Mouse (Mus musculus) neural tube, embryonic 13.5 days (tissue): ENCODE measurements around the gene Camta1. TPM values are rescaled to one million over a fixed set of nuclear protein-coding genes. Genes with fewer than 3 reads are reported as not detected.

ENCODE experiments used
- ATAC-seq: fragments of 200-750 bp; cut with Nextera tagmentation; 2 replicates; pipeline ENCODE4 v1.8.0; 2017; ENCODE audit warnings: low read depth, mild to moderate bottlenecking, moderate TSS enrichment, moderate library complexity
- H3K27ac ChIP-seq: fragments of 300-500 bp; sonication (generic); replicated peaks from 2 replicates; pipeline ENCODE4 v1.5.1; 2015; ENCODE audit warnings: moderate library complexity, mild to moderate bottlenecking, inconsistent platforms
- H3K27me3 ChIP-seq: fragments of 300-500 bp; sonication (generic); 2 replicates; pipeline ENCODE4 v1.6.1; 2015; ENCODE audit warnings: mild to moderate bottlenecking, inconsistent platforms
- H3K36me3 ChIP-seq: fragments of 300-500 bp; sonication (generic); 2 replicates; pipeline ENCODE4 v1.6.1; 2015; ENCODE audit warnings: mild to moderate bottlenecking, inconsistent platforms
- H3K4me1 ChIP-seq: fragments of 300-500 bp; sonication (generic); replicated peaks from 2 replicates; pipeline ENCODE4 v1.6.1; 2015; ENCODE audit warnings: inconsistent platforms
- H3K4me2 ChIP-seq: fragments of 300-500 bp; sonication (generic); 2 replicates; pipeline ENCODE4 v1.6.1; 2015; ENCODE audit warnings: inconsistent platforms, mild to moderate bottlenecking, moderate library complexity
- H3K4me3 ChIP-seq: fragments of 300-500 bp; sonication (generic); 2 replicates; pipeline ENCODE4 v1.5.1; 2015; ENCODE audit warnings: mild to moderate bottlenecking, inconsistent platforms
- H3K9ac ChIP-seq: fragments of 300-500 bp; sonication (generic); 2 replicates; pipeline ENCODE4 v1.6.1; 2015; ENCODE audit warnings: moderate library complexity, mild to moderate bottlenecking, inconsistent platforms
- H3K9me3 ChIP-seq: fragments of 300-500 bp; sonication (generic); 2 replicates; pipeline ENCODE4 v1.6.1; 2016; ENCODE audit warnings: inconsistent platforms
- WGBS: fragments of 180-500 bp; shearing (Covaris S2); methylation state at CpG from one replicate; pipeline ENCODE4 v1.1.7; 2015; 5-methylcytosine and 5-hydroxymethylcytosine counted together
- polyA plus RNA-seq: library from polyadenylated mRNA; unstranded; fragments of >200 nt; fragmentation: Nextera tagmentation; extraction: Ambion mirVana; gene quantifications from 2 replicates; pipeline ENCODE4 v1.2.1, GENCODE M21; 2015

Camta1 gene
- polyA plus RNA-seq, 1 experiment from 2014 or later, result 165 TPM

DNA sequence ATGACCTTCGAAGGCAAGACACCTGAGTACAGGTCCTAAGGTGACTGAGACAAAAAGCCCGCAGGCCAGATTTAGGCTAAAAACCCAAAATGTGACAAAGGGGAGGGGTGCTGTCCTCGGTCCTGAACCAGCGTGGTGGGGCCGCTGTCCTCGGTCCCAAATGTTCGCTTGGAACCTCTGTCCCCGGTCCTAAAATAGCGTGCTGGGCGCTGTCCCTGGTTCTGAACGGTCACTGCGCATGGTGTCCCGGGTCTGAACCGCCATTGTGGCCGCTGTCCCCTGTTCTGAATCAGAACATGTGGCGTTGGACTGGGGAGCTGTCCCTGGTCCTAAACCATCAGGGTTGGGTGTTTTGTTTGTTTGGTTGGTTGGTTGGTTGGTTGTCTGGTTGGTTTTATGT, 257.2 kb downstream of the Camta1 start:
- ATAC-seq, result peak; percentile 44; the same call in 1 of the 2 replicates
- Histone ChIP-seq H3K4me2 (no peak overlapping the region), H3K27me3 (no peaks in the 10 kb centered on the region), H3K36me3 (no peaks in the 10 kb centered on the region), H3K27ac (peak overlapping the region; percentile 59), H3K9ac (no peak overlapping the region), H3K4me3 (no peak overlapping the region), H3K9me3 (no peaks in the 10 kb centered on the region), H3K4me1 (peaks cover 37% of the 10 kb centered on the region)
- 5% methylated on average over 16 of the region's 16 CpGs for WGBS

DNA sequence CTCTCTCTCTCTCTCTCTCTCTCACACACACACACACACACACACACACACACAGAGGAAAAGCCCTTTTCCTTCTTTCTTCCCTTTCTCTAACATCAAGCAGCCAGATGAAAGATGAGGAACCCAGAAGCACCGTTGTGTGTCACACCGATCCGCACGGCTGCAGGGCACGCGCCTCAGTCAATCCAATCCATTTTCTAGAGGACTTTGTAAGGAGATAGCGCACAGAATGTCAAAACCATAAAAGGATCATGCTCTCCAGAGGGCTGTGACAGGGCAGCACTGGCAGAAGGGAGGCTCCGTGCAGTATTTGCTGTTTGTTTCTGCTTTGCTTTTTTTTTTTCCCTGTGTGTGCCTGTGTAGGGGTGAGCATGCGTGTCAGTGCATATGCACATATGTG, 258.1 kb downstream of the Camta1 start:
- WGBS, result 50% methylated on average over 9 of the region's 9 CpGs
- Histone ChIP-seq H3K4me3 (no peak overlapping the region), H3K9ac (peak overlapping the region; percentile 38; the same call in 1 of the 2 replicates), H3K27me3 (no peaks in the 10 kb centered on the region), H3K36me3 (no peaks in the 10 kb centered on the region), H3K27ac (peak overlapping the region; percentile 59), H3K4me1 (peaks cover 30% of the 10 kb centered on the region), H3K9me3 (no peaks in the 10 kb centered on the region), H3K4me2 (no peak overlapping the region)
- ATAC-seq, result 0 out of 2 replicates have a peak, but pooled peaks have one; percentile 20

DNA sequence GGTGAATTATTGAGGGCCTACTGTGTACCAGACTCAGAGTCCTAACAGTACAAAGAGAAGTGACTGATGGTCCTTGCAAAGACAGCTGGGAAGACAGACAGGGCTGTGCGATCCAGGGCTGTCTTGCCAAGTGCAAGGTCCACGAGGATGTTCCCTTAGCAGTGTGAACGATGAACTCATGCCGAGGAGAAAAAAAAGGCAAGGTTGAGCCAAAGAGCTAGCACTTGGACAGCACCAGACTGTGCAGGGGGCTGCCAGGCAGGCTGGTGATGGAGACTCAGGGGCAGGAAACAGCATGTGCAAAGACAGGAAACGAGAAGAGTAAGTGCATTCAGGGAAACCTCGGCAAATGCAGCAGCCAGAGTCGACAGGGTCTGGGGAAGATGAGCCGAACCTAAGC, 266.6 kb downstream of the Camta1 start:
- 0 out of 2 replicates have a peak overlapping the region, but pooled peaks have one; percentile 31 for H3K9ac ChIP-seq

DNA sequence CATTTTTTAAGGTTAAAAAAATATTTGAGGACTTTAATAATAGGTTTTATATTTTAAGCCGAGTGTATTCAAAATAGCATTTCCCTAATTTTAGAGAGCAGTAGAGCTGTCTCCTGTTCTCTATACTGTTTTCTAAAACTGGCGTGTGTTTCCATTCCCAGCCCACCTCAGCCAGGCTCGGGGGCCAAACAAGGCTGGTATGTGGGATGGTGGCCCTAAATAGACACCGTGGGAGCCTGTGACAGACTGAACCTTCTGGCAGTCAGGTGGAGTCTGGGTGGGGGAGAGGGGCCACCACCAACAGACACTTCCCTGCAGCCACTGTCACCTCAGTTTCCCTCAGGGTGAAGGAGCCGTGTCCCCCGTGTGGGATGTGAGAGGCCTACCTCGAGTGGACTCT, 268.6 kb downstream of the Camta1 start:
- Histone ChIP-seq H3K27me3 (no peaks in the 10 kb centered on the region), H3K4me3 (no peak overlapping the region), H3K9ac (no peak overlapping the region), H3K9me3 (no peaks in the 10 kb centered on the region), H3K27ac (no peak overlapping the region), H3K4me2 (no peak overlapping the region), H3K36me3 (no peaks in the 10 kb centered on the region), H3K4me1 (peaks cover 19% of the 10 kb centered on the region)
- no peak for ATAC-seq
- 77% methylated on average over 7 of the region's 7 CpGs for WGBS

More for the DNA sequence above, 266.6 kb downstream of the Camta1 start:
- no peaks in the 10 kb centered on the region for H3K27me3 ChIP-seq
- ATAC-seq, result no peak
- peaks cover 19% of the 10 kb centered on the region for H3K4me1 ChIP-seq
- H3K4me3 ChIP-seq, result no peak overlapping the region
- no peaks in the 10 kb centered on the region for H3K9me3 ChIP-seq
- WGBS, result 47% methylated on average over 8 of the region's 8 CpGs
- peak overlapping the region; percentile 42; the same call in 1 of the 2 replicates for H3K27ac ChIP-seq
- no peaks in the 10 kb centered on the region for H3K36me3 ChIP-seq
- H3K4me2 ChIP-seq, result no peak overlapping the region

DNA sequence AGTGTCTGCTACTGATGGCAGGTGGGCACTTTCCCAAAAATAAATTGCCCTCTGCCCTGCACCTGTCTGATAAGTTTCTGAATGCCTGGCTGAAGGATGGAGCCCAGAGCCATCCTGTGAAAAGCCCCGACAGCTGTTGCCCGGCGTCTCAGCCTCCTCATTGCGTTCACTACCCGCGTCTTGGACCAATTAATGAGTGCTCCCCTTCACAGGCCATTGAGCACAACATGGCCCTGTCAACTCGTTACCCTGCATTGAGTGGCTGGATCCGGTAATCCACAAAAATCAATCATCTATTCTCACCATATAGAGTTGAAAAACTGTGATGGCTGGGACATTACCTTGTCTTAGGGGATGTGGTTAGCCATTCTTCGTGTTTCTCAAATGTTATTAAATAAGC, 275.6 kb downstream of the Camta1 start:
- H3K9ac ChIP-seq, result no peak overlapping the region
- no peaks in the 10 kb centered on the region for H3K9me3 ChIP-seq
- ATAC-seq, result no peak
- H3K4me2 ChIP-seq, result no peak overlapping the region
- H3K4me3 ChIP-seq, result no peak overlapping the region
- WGBS, result 28% methylated on average over 9 of the region's 9 CpGs
- peaks cover 23% of the 10 kb centered on the region for H3K4me1 ChIP-seq
- H3K36me3 ChIP-seq, result no peaks in the 10 kb centered on the region
- H3K27ac ChIP-seq, result 0 out of 2 replicates have a peak overlapping the region, but pooled peaks have one; percentile 13
- H3K27me3 ChIP-seq, result no peaks in the 10 kb centered on the region

DNA sequence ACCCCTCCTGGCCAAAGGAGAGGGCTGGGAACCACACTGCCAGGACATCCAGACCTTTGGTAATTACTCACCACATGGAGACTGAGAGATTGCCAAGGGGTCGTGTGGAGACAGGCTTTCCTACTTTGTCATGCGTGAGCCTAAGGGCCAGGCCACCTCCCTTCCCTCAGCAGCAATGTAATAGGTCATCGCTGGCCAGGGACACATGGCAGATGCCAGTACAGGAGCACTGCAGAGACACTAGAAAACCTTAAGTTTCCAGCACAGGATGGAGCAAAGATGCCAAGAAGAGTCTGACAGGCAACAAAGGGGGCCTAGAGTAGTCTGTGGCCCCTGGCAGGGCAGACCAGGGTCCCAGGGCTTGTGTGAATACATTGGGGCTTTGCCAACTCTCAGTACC, 283.7 kb downstream of the Camta1 start:
- H3K9ac ChIP-seq, result no peak overlapping the region
- ATAC-seq, result no peak
- 70% methylated on average over 3 of the region's 3 CpGs for WGBS

DNA sequence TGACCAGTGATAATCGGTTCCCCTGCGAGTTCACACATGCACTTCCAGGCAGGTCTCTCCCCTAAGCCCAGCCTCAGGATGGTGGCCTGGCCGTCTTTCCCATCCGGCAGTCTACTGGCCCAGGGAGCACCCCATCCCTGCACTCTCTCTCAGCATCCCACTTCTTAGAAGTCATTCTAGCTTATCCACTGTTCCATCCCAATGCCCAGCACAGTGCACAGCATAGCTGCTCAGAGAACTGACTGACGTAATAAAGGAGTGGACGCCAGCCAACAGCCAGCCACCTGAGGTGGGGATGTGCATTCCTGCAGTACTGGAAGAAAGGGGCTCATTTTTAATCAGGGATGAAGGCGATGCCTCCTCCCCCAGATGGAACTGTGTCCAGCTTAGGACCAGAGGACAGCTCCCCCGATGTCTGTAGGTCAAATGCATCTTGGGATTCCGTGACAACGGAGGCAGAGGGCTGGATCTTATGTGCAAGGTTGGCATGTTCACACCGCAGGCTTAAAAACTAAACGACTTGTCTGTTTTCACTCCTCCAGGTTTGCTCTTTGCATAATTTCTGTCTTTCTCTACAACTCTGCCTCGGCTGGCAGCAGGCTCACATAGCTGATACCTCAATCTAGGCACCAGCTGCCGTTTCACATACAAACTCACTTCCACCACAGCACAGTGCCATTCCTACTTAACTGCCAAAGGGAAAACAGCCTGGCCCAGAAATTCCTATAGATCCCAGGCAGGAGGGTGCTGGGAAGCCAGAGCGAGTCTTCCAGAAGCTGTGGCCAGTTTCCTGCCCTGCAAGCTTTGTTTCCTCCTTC, 285.2 kb downstream of the Camta1 start:
- no peaks in the 10 kb centered on the region for H3K36me3 ChIP-seq
- ATAC-seq, result no peak
- no peaks in the 10 kb centered on the region for H3K9me3 ChIP-seq

More for the DNA sequence above, 283.7 kb downstream of the Camta1 start:
- Histone ChIP-seq H3K9me3 (no peaks in the 10 kb centered on the region), H3K4me1 (peaks cover 14% of the 10 kb centered on the region), H3K27ac (no peak overlapping the region), H3K36me3 (no peaks in the 10 kb centered on the region), H3K4me2 (no peak overlapping the region), H3K27me3 (no peaks in the 10 kb centered on the region), H3K4me3 (no peak overlapping the region)

DNA sequence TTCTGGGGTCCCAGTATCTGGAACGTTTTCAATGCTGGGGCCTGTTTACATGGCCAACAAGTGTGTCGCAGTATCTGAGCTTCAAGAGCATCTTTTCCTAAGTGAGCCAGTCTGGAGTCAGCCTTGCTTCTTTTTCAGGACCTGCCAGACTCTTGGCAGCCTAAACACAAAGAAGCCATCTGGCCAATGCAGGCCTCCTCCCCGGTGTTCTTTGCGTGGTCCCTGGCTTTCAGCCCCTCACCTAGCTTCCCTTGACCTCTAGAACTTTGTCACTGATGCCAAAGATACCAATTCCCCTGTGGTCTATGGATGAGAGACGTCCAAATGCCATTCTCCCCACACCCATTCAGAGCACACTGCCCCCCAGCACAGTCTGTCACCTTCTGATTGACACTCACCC, 289.0 kb downstream of the Camta1 start:
- H3K27ac ChIP-seq, result no peak overlapping the region
- no peak overlapping the region for H3K4me2 ChIP-seq
- no peak overlapping the region for H3K9ac ChIP-seq
- no peak overlapping the region for H3K4me3 ChIP-seq
- H3K9me3 ChIP-seq, result no peaks in the 10 kb centered on the region
- no peaks in the 10 kb centered on the region for H3K27me3 ChIP-seq
- H3K36me3 ChIP-seq, result no peaks in the 10 kb centered on the region
- 68% methylated on average over 5 of the region's 5 CpGs for WGBS
- H3K4me1 ChIP-seq, result peaks cover 31% of the 10 kb centered on the region
- ATAC-seq, result no peak

More for the DNA sequence above, 285.2 kb downstream of the Camta1 start:
- Histone ChIP-seq H3K27me3 (no peaks in the 10 kb centered on the region), H3K4me3 (no peak overlapping the region), H3K9ac (no peak overlapping the region), H3K27ac (peak overlapping the region; percentile 47), H3K4me2 (no peak overlapping the region), H3K4me1 (peaks cover 14% of the 10 kb centered on the region)
- WGBS, result 76% methylated on average over 15 of the region's 15 CpGs

DNA sequence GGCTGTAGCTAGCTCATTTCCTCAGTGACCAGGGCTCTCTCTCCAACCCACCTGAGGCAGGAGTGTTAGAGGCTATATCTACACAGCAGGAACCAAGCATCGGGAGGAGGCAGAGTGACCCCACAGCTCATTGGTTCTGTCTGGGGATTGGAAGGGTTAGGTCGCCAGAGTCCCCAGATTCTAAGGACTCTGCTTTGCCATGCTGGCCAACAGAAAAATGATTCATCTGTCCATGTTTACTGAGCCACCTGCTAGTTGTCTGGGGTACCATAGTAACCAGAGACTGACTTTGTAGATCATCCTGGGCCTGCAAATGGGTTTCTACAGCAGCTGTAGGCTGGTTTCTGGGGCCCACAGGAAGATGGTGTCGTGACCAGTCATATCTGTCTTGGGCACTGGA, 292.1 kb downstream of the Camta1 start:
- ATAC-seq, result no peak

DNA sequence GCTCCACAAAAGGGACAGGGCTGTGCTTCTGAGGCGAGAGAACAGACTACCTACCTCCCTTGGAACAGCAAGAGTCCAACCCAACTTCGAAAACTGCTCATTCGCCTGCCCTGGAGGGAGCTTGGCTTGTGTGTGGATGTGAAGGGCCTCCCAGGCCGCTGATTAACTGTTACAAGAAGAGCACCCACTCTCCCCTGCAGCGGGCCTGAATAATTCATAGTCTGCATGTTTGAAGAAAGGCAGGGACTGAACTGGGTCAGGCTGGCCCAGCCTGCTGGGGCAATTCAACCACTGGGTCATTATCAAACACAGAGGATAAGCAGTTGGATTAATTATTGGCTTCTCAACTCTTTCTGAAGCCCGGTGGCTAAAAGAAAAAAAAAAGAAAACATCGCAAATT, 292.8 kb downstream of the Camta1 start:
- Histone ChIP-seq H3K4me1 (peaks cover 25% of the 10 kb centered on the region), H3K4me3 (no peak overlapping the region), H3K36me3 (no peaks in the 10 kb centered on the region), H3K27ac (peak overlapping the region; percentile 46; the same call in 1 of the 2 replicates), H3K9ac (no peak overlapping the region; the same call in 1 of the 2 replicates), H3K4me2 (no peak overlapping the region), H3K9me3 (no peaks in the 10 kb centered on the region), H3K27me3 (no peaks in the 10 kb centered on the region)
- 48% methylated on average over 7 of the region's 7 CpGs for WGBS
- ATAC-seq, result no peak

More for the DNA sequence above, 292.1 kb downstream of the Camta1 start:
- Histone ChIP-seq H3K27ac (0 out of 2 replicates have a peak overlapping the region, but pooled peaks have one; percentile 46), H3K4me1 (peaks cover 28% of the 10 kb centered on the region), H3K36me3 (no peaks in the 10 kb centered on the region), H3K4me3 (no peak overlapping the region), H3K9me3 (no peaks in the 10 kb centered on the region), H3K4me2 (no peak overlapping the region), H3K9ac (no peak overlapping the region), H3K27me3 (no peaks in the 10 kb centered on the region)
- 74% methylated on average over 3 of the region's 3 CpGs for WGBS

DNA sequence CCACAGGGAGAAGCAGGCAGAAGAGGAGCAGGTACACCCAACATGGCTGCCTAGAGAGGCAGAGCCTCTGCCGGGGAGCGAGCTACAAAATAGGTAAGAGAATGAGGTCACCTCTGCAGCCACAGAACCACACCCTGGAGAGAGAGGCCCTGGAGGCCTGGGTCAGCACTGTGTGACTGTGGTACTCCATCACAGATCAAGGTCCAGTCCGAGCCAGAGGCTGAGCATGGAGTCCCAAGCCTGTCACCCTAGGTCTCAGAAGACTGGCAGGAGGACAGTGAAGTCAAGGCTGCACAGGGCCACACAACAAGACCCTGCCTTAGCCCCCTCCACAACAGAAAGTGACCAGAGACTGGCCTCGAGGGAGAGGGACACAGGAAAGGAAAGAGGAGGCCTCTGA, 294.6 kb downstream of the Camta1 start:
- no peak overlapping the region for H3K9ac ChIP-seq
- H3K36me3 ChIP-seq, result no peaks in the 10 kb centered on the region
- peaks cover 25% of the 10 kb centered on the region for H3K4me1 ChIP-seq
- H3K4me3 ChIP-seq, result no peak overlapping the region
- no peak overlapping the region for H3K27ac ChIP-seq
- no peak for ATAC-seq
- 89% methylated on average over 4 of the region's 4 CpGs for WGBS
- no peak overlapping the region for H3K4me2 ChIP-seq
- no peaks in the 10 kb centered on the region for H3K9me3 ChIP-seq
- H3K27me3 ChIP-seq, result no peaks in the 10 kb centered on the region

DNA sequence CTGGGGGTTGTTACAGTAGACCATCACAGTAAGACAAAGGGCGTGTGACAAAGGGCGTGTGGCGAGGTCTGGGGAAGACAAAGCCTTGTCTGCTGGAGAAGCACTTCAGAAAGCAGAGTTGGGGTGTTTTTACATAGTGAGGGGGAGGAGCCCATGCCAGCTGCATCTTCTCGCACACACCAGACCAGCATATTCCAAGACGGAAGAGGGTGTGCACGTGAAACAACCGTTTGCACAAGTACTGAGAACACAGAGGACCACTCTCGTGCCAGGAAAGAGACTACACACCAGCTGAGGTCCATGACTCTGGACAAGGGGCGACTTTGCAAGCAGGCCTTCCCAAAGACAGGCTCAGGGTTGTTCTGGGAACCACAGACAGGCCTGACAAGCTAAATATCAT, 306.2 kb downstream of the Camta1 start:
- peaks cover 35% of the 10 kb centered on the region for H3K4me1 ChIP-seq
- WGBS, result 73% methylated on average over 9 of the region's 9 CpGs
- H3K9me3 ChIP-seq, result no peaks in the 10 kb centered on the region
- H3K27me3 ChIP-seq, result no peaks in the 10 kb centered on the region
- no peak overlapping the region for H3K9ac ChIP-seq
- H3K4me2 ChIP-seq, result no peak overlapping the region
- H3K27ac ChIP-seq, result no peak overlapping the region
- no peaks in the 10 kb centered on the region for H3K36me3 ChIP-seq
- no peak overlapping the region for H3K4me3 ChIP-seq
- no peak for ATAC-seq
